Mouse (Mus musculus) spleen, adult 12 weeks (tissue): ENCODE measurements around the gene Ehd4.

Experiments
- DNase-seq: peaks from one replicate; pipeline ENCODE4 v3.0.0; 2022; ENCODE audit warnings: low spot score

The Ehd4 gene

GRCm38 (mm10) chr2:120069466-120069990 lies 84.9 kb downstream of the Ehd4 start:
- no peak for DNase-seq

DNA sequence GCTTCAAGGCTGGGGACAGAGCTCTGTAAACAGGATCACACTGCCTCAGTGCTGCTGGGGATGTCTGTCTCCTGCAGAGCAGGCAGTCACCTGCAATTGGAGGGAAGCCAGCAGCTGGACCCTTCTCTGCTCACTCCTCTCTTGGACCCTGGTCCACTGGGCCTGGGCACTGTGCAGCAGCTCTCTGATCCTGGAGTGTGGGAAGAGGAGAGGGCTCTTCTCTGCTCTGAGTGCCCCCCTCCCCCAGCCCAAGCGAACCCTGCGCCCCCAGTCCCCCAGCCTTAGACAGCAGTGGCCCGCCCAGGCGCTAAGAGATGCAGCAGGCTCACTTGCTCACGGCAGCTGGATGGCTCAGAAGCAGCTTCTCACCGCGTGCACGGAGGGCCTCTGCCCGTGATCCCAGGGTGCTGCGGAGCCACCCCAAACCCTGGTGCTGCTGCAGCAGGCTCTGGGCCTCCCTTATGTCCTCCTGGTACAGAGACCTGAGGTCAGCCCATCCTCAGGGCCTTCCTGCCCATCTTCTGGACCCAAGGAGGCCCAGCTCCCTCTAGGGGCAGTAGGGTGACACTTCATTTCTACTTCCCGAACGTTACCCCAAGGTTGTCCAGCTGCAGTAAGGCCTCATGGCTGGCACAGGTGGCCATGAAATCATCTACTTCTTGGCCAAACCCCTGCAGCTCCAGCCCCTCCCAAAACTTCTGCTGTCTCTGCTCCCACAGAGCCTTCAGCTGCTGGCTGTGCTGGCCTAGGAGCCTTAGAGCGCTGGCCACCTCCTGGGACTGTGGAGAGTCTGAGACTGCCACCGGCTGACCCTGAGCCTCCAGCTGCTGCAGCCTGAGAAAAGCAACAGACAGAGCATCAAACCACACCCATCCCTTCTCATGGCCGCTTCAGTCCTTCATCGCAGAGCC lies 85.6 kb downstream of the Ehd4 start:
- no peak for DNase-seq

- no peak for DNase-seq
Observed at GRCm38 (mm10) chr2:120066224-120066623, 88.2 kb downstream of the Ehd4 start.

DNA sequence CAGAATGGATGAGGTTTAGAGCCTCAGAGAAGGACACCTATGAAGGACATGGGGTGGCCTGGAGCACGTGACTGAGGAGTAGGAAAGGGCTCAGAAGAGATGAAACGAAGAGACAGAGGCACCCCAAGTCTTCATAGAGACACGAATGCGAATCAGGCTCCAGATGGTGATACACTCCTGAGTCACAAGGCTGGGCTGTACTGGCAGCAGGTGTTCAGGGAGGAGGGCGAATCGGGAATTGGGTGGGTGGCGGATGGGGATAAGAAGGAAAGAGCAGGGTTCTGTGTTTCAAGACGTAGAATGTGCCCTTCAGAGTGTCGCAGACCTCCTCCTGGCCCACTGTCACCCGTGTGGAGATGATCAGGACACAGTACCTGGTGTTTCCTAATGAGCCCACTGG lies 89.2 kb downstream of the Ehd4 start:
- no peak for DNase-seq

DNA sequence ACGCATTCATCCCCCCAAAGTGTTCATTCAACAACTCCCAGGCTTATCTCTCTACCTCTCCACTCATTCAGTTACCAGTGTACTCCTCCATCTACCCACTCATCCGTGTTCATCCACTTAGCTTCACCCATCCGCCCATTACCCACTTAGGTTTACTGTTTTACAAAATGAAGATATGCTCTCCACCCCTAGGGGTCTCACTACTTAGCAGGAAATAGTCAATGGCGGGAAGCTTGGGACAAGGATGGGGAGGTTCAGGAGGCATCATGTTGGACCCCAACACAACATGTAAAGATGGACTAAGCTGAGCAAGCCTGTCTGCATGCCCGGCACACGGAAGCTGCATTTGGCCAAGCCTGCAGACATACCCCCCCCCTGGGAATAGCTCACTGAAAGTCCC lies 89.8 kb downstream of the Ehd4 start:
- DNase-seq: no peak

- DNase-seq: no peak
Observed at GRCm38 (mm10) chr2:120062248-120062647, 92.2 kb downstream of the Ehd4 start.

DNA sequence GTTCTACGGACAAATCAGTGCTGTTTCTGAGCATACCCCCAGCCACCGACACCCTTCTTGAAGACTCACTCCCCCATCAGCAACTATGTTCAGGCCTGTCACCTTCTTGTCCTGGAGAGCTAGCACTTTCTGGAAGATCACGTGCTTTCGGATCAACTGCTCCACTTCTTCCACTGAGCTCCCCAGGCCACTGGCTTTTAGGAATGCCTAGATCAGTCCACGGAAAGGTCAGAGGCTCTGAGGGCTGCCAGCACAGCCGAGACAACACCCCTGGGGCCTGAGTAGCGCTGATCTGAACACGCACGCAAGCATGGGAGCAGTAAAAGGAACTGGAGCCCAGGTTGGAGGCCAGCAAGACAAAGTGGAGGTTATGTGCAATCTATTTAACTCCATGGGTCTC lies 93.8 kb downstream of the Ehd4 start:
- DNase-seq: no peak

GRCm38 (mm10) chr2:120060190-120060589 lies 94.2 kb downstream of the Ehd4 start:
- DNase-seq: no peak

DNA sequence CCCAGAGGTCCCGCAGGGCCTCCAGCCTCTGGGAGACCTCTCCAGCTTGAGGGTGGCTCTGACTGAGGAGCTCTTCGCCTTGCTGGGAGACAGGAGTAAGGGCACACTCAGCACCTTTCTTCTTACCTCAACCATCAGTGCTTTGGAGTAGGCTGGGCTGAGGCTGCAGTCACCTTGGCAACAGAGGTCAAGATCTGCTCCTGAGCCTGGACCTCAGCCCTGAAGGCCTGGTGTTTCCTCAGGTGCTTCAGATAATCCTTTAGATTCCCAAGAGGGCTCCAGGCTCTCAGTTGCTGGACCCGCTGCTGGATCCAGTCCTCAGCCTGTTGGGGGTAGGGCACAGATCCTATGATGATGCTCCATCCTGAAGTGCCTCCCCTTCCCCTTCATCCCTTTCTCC lies 94.9 kb downstream of the Ehd4 start:
- no peak for DNase-seq

GRCm38 (mm10) chr2:120058818-120059217 lies 95.6 kb downstream of the Ehd4 start:
- DNase-seq: no peak

- no peak for DNase-seq
Observed at GRCm38 (mm10) chr2:120055923-120056322, 98.5 kb downstream of the Ehd4 start.

GRCm38 (mm10) chr2:120054771-120055552 lies 99.4 kb downstream of the Ehd4 start:
- no peak for DNase-seq

GRCm38 (mm10) chr2:120051405-120051804 lies 103.0 kb downstream of the Ehd4 start:
- no peak for DNase-seq

GRCm38 (mm10) chr2:120049632-120050274 lies 104.7 kb downstream of the Ehd4 start:
- DNase-seq: no peak

- DNase-seq: no peak
Observed at GRCm38 (mm10) chr2:120048173-120048572, 106.2 kb downstream of the Ehd4 start.

- DNase-seq: no peak
Observed at GRCm38 (mm10) chr2:120046486-120047310, 107.7 kb downstream of the Ehd4 start.

GRCm38 (mm10) chr2:120044676-120045075 lies 109.7 kb downstream of the Ehd4 start:
- DNase-seq: no peak

- no peak for DNase-seq
Observed at GRCm38 (mm10) chr2:120044101-120044603, 110.3 kb downstream of the Ehd4 start.

DNA sequence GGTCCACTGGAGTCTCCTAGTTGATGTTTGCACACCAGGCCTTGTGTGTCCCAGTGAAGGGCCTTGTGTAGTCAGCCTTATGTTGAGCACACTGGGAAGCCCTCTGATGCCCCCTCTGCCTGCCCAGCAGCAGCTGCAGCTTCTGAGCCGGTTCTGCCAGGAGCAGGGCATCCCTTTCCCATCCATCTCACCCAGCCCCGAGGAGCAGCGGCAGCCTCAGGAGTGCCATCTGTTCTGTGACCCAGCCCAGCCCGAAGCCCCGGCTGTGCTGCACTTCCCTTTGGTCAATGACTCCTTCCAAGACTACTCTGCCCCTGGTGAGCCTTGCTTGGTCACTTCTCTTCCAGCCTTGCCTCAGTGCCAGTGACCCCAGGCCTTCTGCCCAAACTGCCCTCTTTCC lies 113.4 kb downstream of the Ehd4 start:
- DNase-seq: no peak
